Mouse (Mus musculus) C2C12 (cell line): ENCODE data around the gene Malrd1.

Source experiments
- CTCF ChIP-seq: IDR thresholded peaks from one replicate; pipeline ENCODE4 v1.5.1; 2011; ENCODE audit not compliant: control insufficient read depth, insufficient read depth, insufficient read length
- MAX ChIP-seq: IDR thresholded peaks from one replicate; pipeline ENCODE4 v1.6.1; 2011; ENCODE audit warnings: mild to moderate bottlenecking, control low read depth
- USF1 ChIP-seq: IDR thresholded peaks from one replicate; pipeline ENCODE4 v1.6.1; 2011; ENCODE audit warnings: low read depth, mild to moderate bottlenecking, control low read depth, moderate library complexity

GRCm38 (mm10) chr2:16248861-16249260 is 722.6 kb downstream of the Malrd1 start:
- TF ChIP-seq CTCF = no peak
- TF ChIP-seq MAX = no peak
- TF ChIP-seq USF1 = no peak
